Mouse (Mus musculus) ES-E14 (cell line): Measurements from ENCODE around the gene Itgb3. TPM values are rescaled to one million over a fixed set of nuclear protein-coding genes. Genes with fewer than 3 reads are reported as not detected.

Experiments
- DNase-seq: peaks from one replicate; pipeline ENCODE4 v3.0.0-alpha.2; 2013; ENCODE audit warnings: low read depth, low spot score
- H3K27ac ChIP-seq: 2 replicates; pipeline ENCODE4 v1.5.1; 2012; ENCODE audit warnings: low read depth, mild to moderate bottlenecking, low read length, moderate library complexity, mixed read lengths; ENCODE audit not compliant: poor library complexity, insufficient read depth, severe bottlenecking
- H3K36me3 ChIP-seq: 2 replicates; pipeline ENCODE4 v1.6.1; 2012; ENCODE audit warnings: mild to moderate bottlenecking, low read length, moderate library complexity, mixed read lengths; ENCODE audit not compliant: control insufficient read depth, poor library complexity, insufficient read depth, severe bottlenecking
- H3K4me1 ChIP-seq, 2 experiments: fragments of 150-350 bp in 1 of 2; sonication (generic) in 1 of 2; 2 replicates each; pipeline ENCODE4 v1.6.1; 2012; ENCODE audit warnings: low read length in 2 of 2, mild to moderate bottlenecking in 1 of 2, mixed read lengths in 1 of 2; ENCODE audit not compliant: control insufficient read depth in 2 of 2, insufficient read depth in 2 of 2, poor library complexity in 1 of 2
- H3K4me3 ChIP-seq, 2 experiments: fragments of 150-350 bp in 1 of 2; sonication (generic) in 1 of 2; 2 replicates each; pipeline ENCODE4 v1.5.1; 2012; ENCODE audit warnings: low read length in 2 of 2, low read depth in 1 of 2, mild to moderate bottlenecking in 1 of 2, mixed read lengths in 1 of 2; ENCODE audit not compliant: insufficient read depth in 1 of 2, poor library complexity in 1 of 2, severe bottlenecking in 1 of 2
- H3K9ac ChIP-seq: 2 replicates; pipeline ENCODE4 v1.6.1; 2012; ENCODE audit warnings: low read depth, mild to moderate bottlenecking, low read length, mixed read lengths; ENCODE audit not compliant: poor library complexity, insufficient read depth, severe bottlenecking
- H3K9me3 ChIP-seq: fragments of 150-350 bp; sonication (generic); 2 replicates; pipeline ENCODE4 v1.6.1; 2012; ENCODE audit warnings: low read depth, mild to moderate bottlenecking, low read length; ENCODE audit not compliant: control insufficient read depth, insufficient read depth
- CHD2 ChIP-seq: IDR thresholded peaks from 2 replicates; pipeline ENCODE4 v1.6.1; 2014; ENCODE audit warnings: mild to moderate bottlenecking, low read depth, low read length, inconsistent platforms
- HCFC1 ChIP-seq: IDR thresholded peaks from 2 replicates; pipeline ENCODE4 v1.6.1; 2012; ENCODE audit warnings: low read length, inconsistent platforms, borderline replicate concordance; ENCODE audit not compliant: insufficient read depth
- MAFK ChIP-seq: IDR thresholded peaks from 2 replicates; pipeline ENCODE4 v1.6.1; 2014; ENCODE audit warnings: mild to moderate bottlenecking, low read depth, low read length, inconsistent platforms; ENCODE audit not compliant: insufficient read depth
- ZC3H11A ChIP-seq: IDR thresholded peaks from 2 replicates; pipeline ENCODE4 v1.6.1; 2012; ENCODE audit warnings: low read depth, mild to moderate bottlenecking, inconsistent platforms, low read length, borderline replicate concordance
- ZNF384 ChIP-seq: IDR thresholded peaks from 2 replicates; pipeline ENCODE4 v1.6.1; 2012; ENCODE audit warnings: low read depth, low read length, inconsistent platforms
- in situ Hi-C, 2 experiments: fragments of 600-800 bp; cut with MboI; formaldehyde crosslinking; loops; one replicate each; pipeline ENCODE4 v1.15.1; 2025; ENCODE audit warnings: low sequenced_read_pairs in 2 of 2, inconsistent platforms in 1 of 2; ENCODE audit not compliant: unreplicated experiment in 2 of 2
- total RNA-seq: library from RNA; depleted of rRNA; stranded (reverse); fragments of 300-350 nt; gene quantifications from 2 replicates; pipeline ENCODE4 v1.2.3, GENCODE M21; 2012

Gene Itgb3
- total RNA-seq, 1 experiment: 7.7 TPM

DNA sequence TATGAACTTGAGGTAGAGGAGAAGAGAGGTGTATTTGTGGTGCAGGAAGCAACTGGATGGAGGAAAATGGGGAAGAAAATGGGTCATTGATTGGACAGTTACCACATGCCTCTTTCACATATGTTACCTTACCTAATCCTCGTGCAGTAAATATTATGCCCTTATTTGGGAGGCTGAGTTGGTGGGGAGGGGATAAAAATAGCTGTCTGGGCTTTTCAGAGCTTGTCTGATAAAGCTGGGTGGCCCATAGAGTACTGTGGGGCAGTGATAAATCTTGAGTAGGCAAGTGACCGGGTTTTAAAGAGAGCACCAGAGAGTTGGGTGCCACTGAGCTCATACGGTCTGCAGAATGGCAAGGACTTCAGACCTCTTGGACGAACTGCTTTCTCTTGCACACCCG is 8.4 kb downstream of the Itgb3 start:
- Histone ChIP-seq H3K9me3 (no peaks in the 10 kb centered on the region), H3K4me3 (no peak overlapping the region), H3K27ac (no peak overlapping the region), H3K36me3 (no peaks in the 10 kb centered on the region), H3K9ac (no peak overlapping the region), H3K4me1 (peaks cover 4 to 13% of the 10 kb centered on the region in 2 experiments)
- no peak for TF ChIP-seq CHD2
- no peak for TF ChIP-seq ZNF384
- no peak for TF ChIP-seq HCFC1
- TF ChIP-seq MAFK: no peak
- no peak for TF ChIP-seq ZC3H11A
- DNase-seq: no peak
- in situ Hi-C loops: no loop called here

DNA sequence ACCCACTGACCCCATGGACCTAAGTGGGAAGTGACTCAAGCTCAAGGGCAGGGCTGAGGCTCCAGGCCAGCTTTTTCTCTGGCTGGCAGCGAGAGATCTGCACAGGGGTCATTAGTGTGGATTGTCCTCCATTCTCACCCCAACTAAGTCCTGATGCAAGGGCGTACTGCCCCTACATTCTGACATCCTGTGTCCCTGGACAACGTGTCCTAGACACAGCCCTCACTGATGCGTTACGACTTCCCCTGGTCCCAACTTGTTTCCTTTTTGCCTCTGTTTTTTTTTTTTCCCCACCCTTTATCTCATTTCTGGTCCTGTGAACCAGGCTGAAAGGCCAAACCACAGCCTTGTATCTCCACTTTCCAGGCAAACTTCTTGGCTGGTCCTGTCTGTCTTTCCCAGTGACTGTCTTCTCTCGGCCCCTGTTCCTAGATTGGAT is 10.9 kb downstream of the Itgb3 start:
- no peaks in the 10 kb centered on the region for H3K9me3 ChIP-seq
- peaks cover 4 to 13% of the 10 kb centered on the region in 2 experiments for H3K4me1 ChIP-seq
- no peak overlapping the region for H3K4me3 ChIP-seq
- H3K27ac ChIP-seq: no peak overlapping the region
- DNase-seq: no peak
- in situ Hi-C loops: no loop called here
- H3K36me3 ChIP-seq: no peaks in the 10 kb centered on the region
- H3K9ac ChIP-seq: no peak overlapping the region
- TF ChIP-seq ZNF384 (no peak), CHD2 (no peak), HCFC1 (no peak), MAFK (no peak), ZC3H11A (no peak)

DNA sequence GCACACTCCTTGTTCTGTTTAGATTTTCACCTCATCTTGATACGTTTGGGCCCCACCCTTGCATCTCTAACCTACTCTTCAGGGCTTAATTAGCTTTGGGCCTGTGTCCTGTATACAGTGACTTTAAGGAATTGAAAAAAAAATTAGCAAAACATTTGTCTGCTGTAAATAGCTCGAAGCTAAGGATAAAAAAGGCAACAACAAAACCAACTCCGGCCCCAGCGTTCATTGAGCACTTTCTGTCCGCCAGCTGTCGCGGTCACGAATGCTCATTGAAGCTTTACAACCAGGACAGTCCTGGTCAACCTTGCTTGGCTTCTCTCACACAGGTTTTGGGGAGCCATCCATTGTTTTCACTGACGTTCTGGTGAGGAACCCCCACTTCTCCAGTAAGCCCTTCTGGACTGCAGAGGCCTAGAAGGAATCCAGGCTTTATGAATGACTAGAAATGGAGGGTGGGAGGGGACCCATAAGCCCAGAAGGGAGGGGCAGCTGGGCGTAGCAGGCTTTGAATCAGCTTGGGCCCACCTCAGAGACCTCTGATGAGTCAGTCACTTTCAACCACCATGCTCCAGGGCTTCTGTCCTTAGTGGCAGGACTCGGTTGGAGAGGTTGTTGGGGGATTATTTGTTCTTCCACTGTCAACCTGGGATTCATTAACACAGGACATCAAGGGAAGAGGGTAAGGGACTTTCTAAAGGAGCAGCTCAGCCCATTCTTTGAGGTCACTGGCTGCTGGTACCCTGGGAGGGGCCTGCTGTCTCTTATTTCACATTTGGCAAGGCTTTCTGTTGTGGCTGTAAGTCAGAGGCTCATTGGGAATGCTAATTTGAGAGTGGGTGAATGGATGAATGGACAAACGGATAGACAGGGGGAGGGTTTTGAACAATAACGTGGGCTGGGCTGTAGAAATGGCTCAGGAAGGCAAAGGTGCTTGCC is 11.6 kb downstream of the Itgb3 start:
- H3K4me3 ChIP-seq: peak overlapping the region in 1 of 2 experiments; percentile 19; a peak in 1 of 4 replicates
- H3K36me3 ChIP-seq: no peaks in the 10 kb centered on the region
- no peaks in the 10 kb centered on the region for H3K9me3 ChIP-seq
- no peak overlapping the region for H3K9ac ChIP-seq
- no peak for DNase-seq
- in situ Hi-C loops: no loop called here
- H3K27ac ChIP-seq: no peak overlapping the region
- H3K4me1 ChIP-seq: peaks cover 4 to 13% of the 10 kb centered on the region in 2 experiments
- TF ChIP-seq HCFC1 (no peak), ZC3H11A (no peak), CHD2 (no peak), ZNF384 (no peak), MAFK (no peak)

DNA sequence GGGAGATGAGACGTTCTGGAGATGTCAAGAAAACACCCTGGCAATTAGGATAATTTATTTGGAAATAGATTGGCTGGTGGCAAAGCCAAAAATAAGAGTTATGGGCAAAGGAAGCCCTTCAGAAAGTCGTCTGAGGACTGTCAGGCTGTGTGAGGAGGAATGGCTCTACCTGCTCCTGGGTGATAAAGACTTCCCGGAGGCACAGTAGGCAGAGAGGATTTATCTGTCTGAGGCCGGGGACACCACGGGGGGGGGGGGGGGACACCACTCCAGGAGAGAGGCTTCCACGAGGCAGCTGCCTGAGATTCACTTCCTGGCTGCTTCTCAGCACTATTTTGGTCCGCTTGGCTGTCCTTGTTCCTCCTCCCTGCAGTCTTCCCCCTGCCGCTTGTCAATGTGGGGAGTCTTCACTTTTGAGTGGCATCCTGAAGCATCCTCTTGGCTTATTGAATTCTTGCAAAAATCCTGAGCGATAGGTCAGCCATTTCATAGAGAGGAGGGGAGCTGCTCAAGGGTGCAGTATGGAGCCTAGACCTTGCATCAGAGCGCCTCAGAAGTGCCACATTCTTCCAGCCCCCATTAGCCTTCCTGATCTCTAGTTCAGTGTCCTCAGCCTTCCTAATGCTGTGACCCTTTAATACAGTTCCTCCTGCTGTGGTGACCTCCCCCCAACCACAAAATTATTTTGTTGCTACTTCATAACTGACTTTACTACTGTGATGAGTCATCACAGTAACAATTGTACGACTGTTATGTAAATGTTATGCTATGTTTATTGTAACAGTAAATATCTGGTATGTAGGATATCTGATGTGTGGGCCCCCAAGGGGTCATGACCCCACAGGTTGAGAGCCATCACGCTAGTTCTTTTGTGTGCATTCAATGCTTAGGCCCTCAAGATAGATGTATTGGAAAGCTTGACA is 14.5 kb downstream of the Itgb3 start:
- TF ChIP-seq ZNF384 (no peak), CHD2 (no peak), MAFK (no peak), HCFC1 (no peak), ZC3H11A (no peak)
- Histone ChIP-seq H3K36me3 (no peaks in the 10 kb centered on the region), H3K4me1 (peaks cover 6 to 27% of the 10 kb centered on the region in 2 experiments), H3K27ac (no peak overlapping the region), H3K4me3 (no peak overlapping the region), H3K9ac (no peak overlapping the region), H3K9me3 (no peaks in the 10 kb centered on the region)
- DNase-seq: no peak
- in situ Hi-C loops: no loop called here
